Mouse (Mus musculus): ENCODE results near the gene Nfx1.

GRCm38 (mm10) chr4:40936175-40936839 lies 34.4 kb upstream of the Nfx1 start:
- TF ChIP-seq CTCF (IDR thresholded peaks at IDR 0.05; ENCODE audit: extremely low read depth, insufficient read length, insufficient replicate concordance, low read depth, low read length) (no peak), POLR2A (IDR thresholded peaks at IDR 0.05; ENCODE audit: low read depth, low read length) (no peak)

Measured in small intestine, adult 2 months (tissue).